Mouse (Mus musculus): ENCODE measurements around the gene Cyb5d1.

DNA sequence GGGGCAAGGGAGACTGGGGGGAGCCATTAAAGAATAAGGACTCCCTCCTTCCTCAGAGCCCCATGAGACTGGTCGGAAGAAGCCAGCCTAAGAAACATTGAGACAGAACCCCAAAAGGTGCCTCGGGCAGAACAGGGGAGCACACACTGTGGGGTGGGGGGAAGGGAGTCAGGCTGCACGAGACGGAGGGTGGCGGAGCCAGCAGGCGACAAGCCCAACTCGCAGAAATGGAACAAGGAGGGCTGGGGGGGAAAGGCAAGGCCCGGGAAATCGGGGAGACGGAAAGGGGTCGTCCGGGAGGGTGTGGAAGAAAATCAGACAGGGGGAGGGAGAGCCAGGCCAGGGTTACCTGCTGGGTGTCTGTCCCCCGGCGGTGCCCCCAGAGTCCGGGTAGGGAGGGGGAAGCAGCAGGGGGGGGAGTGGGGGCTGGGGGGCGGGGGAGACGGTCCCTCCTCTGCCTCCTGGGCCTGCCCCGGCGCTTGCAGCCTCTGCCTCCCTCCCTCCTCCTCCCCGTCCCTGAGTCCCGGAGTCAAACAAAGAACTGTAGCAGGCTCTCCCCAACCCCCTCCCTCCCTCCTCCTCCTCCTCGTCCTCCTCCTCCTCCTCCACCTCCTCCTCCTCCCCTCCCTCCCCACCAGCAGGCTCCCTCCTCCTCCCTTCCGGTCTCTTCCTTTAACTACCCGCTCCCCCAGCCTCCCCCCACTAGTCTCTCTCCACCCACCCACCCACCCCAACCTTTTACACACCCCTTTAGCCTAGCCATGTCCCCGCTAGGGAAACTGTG is 20.4 kb upstream of the Cyb5d1 start:
- TF ChIP-seq CTCF (IDR thresholded peaks at IDR 0.05; ENCODE audit: control insufficient read depth, insufficient read depth, insufficient replicate concordance, low read depth, low read length) (no peak), POLR2A (IDR thresholded peaks at IDR 0.05; ENCODE audit: control insufficient read depth, low read depth, low read length) (0 out of 2 replicates have a peak, but pooled peaks have one; percentile 7)

All from testis, adult 2 months (tissue).